Mouse (Mus musculus): Measurements from ENCODE around the gene H2-T24. TPM values are rescaled to one million over a fixed set of nuclear protein-coding genes. Genes with fewer than 3 reads are reported as not detected.

The H2-T24 gene
- total and polyA plus RNA-seq, 3 experiments = 14.1 to 25.9 TPM; not detected in 1

GRCm38 (mm10) chr17:35991781-35992180 is 28.6 kb downstream of the H2-T24 start:
- DNase-seq (ENCODE audit: low read depth, low spot score) = no peak
- no peak overlapping the region for H3K4me3 ChIP-seq (ENCODE audit: control insufficient read depth in 1 of 2, insufficient read depth in 1 of 2, low read depth in 2 of 2, low read length in 2 of 2)
- peaks cover 18% of the 10 kb centered on the region for H3K79me2 ChIP-seq (ENCODE audit: control insufficient read depth, insufficient read depth, low read length, poor library complexity)
- no peaks in the 10 kb centered on the region for H3K4me1 ChIP-seq (ENCODE audit: control insufficient read depth in 1 of 2, insufficient read depth in 2 of 2, low read length in 2 of 2)
- peaks cover 0 to 3% of the 10 kb centered on the region in 2 experiments; a peak in 3 of 4 replicates for H3K36me3 ChIP-seq (ENCODE audit: control insufficient read depth in 1 of 2, insufficient read depth in 2 of 2, low read length in 2 of 2)
- H3K27ac ChIP-seq (ENCODE audit: control insufficient read depth, low read depth, low read length) = no peak overlapping the region
- no peaks in the 10 kb centered on the region for H3K9me3 ChIP-seq (replicated peaks; ENCODE audit: insufficient read depth, low read length)
- no peak for TF ChIP-seq MAX (IDR thresholded peaks at IDR 0.05; ENCODE audit: low read length)
- TF ChIP-seq CHD1 (IDR thresholded peaks at IDR 0.05; ENCODE audit: low read depth, low read length) = no peak
- no peak for TF ChIP-seq POLR2AphosphoS5 (IDR thresholded peaks at IDR 0.05; ENCODE audit: borderline replicate concordance, low read depth, low read length)
- no peak for TF ChIP-seq JUND (IDR thresholded peaks at IDR 0.05; ENCODE audit: low read depth, low read length)
- TF ChIP-seq MAFK (IDR thresholded peaks at IDR 0.05; ENCODE audit: borderline replicate concordance, low read depth, low read length) = no peak
- TF ChIP-seq CHD2 (IDR thresholded peaks at IDR 0.05; ENCODE audit: low read length) = no peak
- TF ChIP-seq POLR2A (IDR thresholded peaks at IDR 0.05; ENCODE audit: control insufficient read depth in 1 of 2, insufficient read depth in 1 of 2, low read depth in 1 of 2, low read length in 2 of 2, poor library complexity in 1 of 2) = no peak
- no peak for TF ChIP-seq MYC (IDR thresholded peaks at IDR 0.05; ENCODE audit: low read depth, low read length)
- no peaks in the 10 kb centered on the region for H3K27me3 ChIP-seq (ENCODE audit: control insufficient read depth in 1 of 2, insufficient read depth in 2 of 2, low read length in 2 of 2)
- no peak overlapping the region for H3K9ac ChIP-seq (ENCODE audit: control insufficient read depth, low read depth, low read length, poor library complexity, severe bottlenecking)

DNA sequence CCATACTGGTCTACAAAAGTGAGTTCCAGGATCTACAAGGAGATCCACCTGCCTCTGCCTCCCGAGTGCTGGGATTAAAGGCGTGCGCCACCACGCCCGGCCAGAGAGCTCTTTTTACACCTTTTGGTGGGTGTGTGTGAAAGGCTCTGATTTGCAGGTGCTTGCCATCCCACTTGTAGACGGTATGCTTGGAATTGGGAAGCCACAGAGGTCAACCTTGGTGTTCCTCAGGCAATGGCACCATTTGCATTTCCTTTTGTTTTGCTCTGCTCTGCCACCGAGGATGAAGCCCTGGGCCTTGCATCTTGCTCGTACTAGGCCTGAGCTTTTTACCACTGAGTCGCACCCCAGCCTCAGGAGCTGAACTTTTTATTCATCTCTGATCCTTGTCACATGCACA is 38.6 kb downstream of the H2-T24 start:
- no peak for DNase-seq (ENCODE audit: low read depth, low spot score)
- peaks cover 30% of the 10 kb centered on the region for H3K79me2 ChIP-seq (ENCODE audit: control insufficient read depth, insufficient read depth, low read length, poor library complexity)
- TF ChIP-seq MAZ (IDR thresholded peaks at IDR 0.05; ENCODE audit: low read depth, low read length) (no peak), GATA1 (IDR thresholded peaks at IDR 0.05; ENCODE audit: low read depth, low read length) (no peak), UBTF (IDR thresholded peaks at IDR 0.05; ENCODE audit: borderline replicate concordance, insufficient read depth, low read depth, low read length) (no peak), BHLHE40 (IDR thresholded peaks at IDR 0.05; ENCODE audit: borderline replicate concordance, low read depth, low read length) (no peak), POLR2AphosphoS2 (IDR thresholded peaks at IDR 0.05; ENCODE audit: low read length) (no peak), NRF1 (IDR thresholded peaks at IDR 0.05; ENCODE audit: insufficient read depth, low read depth, low read length, poor library complexity, severe bottlenecking) (no peak), POLR2AphosphoS5 (IDR thresholded peaks at IDR 0.05; ENCODE audit: borderline replicate concordance, low read depth, low read length) (no peak), TBP (IDR thresholded peaks at IDR 0.05; ENCODE audit: low read depth, low read length) (no peak), NELFE (IDR thresholded peaks at IDR 0.05; ENCODE audit: low read depth, low read length) (no peak)

More for the DNA sequence above, 38.6 kb downstream of the H2-T24 start:
- H3K27me3 ChIP-seq (ENCODE audit: control insufficient read depth in 1 of 2, insufficient read depth in 2 of 2, low read length in 2 of 2) = no peaks in the 10 kb centered on the region
- no peak overlapping the region for H3K27ac ChIP-seq (ENCODE audit: control insufficient read depth, low read depth, low read length)
- H3K9me3 ChIP-seq (replicated peaks; ENCODE audit: insufficient read depth, low read length) = no peaks in the 10 kb centered on the region
- H3K4me3 ChIP-seq (ENCODE audit: control insufficient read depth in 1 of 2, insufficient read depth in 1 of 2, low read depth in 2 of 2, low read length in 2 of 2) = no peak overlapping the region
- peaks cover 1 to 8% of the 10 kb centered on the region in 2 experiments for H3K36me3 ChIP-seq (ENCODE audit: control insufficient read depth in 1 of 2, insufficient read depth in 2 of 2, low read length in 2 of 2)
- no peak overlapping the region for H3K9ac ChIP-seq (ENCODE audit: control insufficient read depth, low read depth, low read length, poor library complexity, severe bottlenecking)
- H3K4me1 ChIP-seq (ENCODE audit: control insufficient read depth in 1 of 2, insufficient read depth in 2 of 2, low read length in 2 of 2) = peaks cover 2 to 5% of the 10 kb centered on the region in 2 experiments; a peak in 3 of 4 replicates

All from MEL (cell line).